Mouse (Mus musculus) forebrain, embryonic 12.5 days (tissue): ENCODE measurements around the gene Krt10. TPM values are rescaled to one million over a fixed set of nuclear protein-coding genes. Genes with fewer than 3 reads are reported as not detected.

Experiments
- ATAC-seq: fragments of 200-750 bp; cut with Nextera tagmentation; 2 replicates; pipeline ENCODE4 v1.8.0; 2017; ENCODE audit warnings: moderate TSS enrichment; ENCODE audit not compliant: low FRiP score
- H3K27ac ChIP-seq: fragments of 300-500 bp; sonication (generic); 2 replicates; pipeline ENCODE4 v1.5.1; 2016; ENCODE audit warnings: mild to moderate bottlenecking
- H3K27me3 ChIP-seq: fragments of 300-500 bp; sonication (generic); 2 replicates; pipeline ENCODE4 v1.6.1; 2016; ENCODE audit warnings: mild to moderate bottlenecking
- H3K36me3 ChIP-seq: fragments of 300-500 bp; sonication (generic); replicated peaks from 2 replicates; pipeline ENCODE4 v1.6.1; 2016; ENCODE audit warnings: mild to moderate bottlenecking
- H3K4me1 ChIP-seq: fragments of 300-500 bp; sonication (generic); 2 replicates; pipeline ENCODE4 v1.6.1; 2016
- H3K4me2 ChIP-seq: fragments of 300-500 bp; sonication (generic); 2 replicates; pipeline ENCODE4 v1.6.1; 2016; ENCODE audit warnings: mild to moderate bottlenecking, moderate library complexity
- H3K4me3 ChIP-seq: fragments of 300-500 bp; sonication (generic); replicated peaks from 2 replicates; pipeline ENCODE4 v1.5.1; 2016; ENCODE audit warnings: mild to moderate bottlenecking
- H3K9ac ChIP-seq: fragments of 300-500 bp; sonication (generic); 2 replicates; pipeline ENCODE4 v1.6.1; 2016; ENCODE audit warnings: mild to moderate bottlenecking
- H3K9me3 ChIP-seq: fragments of 300-500 bp; sonication (generic); 2 replicates; pipeline ENCODE4 v1.6.1; 2016
- WGBS: fragments of 180-500 bp; shearing (Covaris S2); methylation state at CpG from one replicate; pipeline ENCODE4 v1.1.7; 2016; 5-methylcytosine and 5-hydroxymethylcytosine counted together
- polyA plus RNA-seq: library from polyadenylated mRNA; unstranded; fragments of >200 nt; fragmentation: Nextera tagmentation; extraction: Ambion mirVana; gene quantifications from 2 replicates; pipeline ENCODE4 v1.2.1, GENCODE M21; 2016

Krt10 gene
- polyA plus RNA-seq, 1 experiment from 2014 or later: 42.4 TPM

- no peak overlapping the region for H3K4me2 ChIP-seq
- 0 out of 2 replicates have a peak, but pooled peaks cover 3% of the 10 kb centered on the region for H3K4me1 ChIP-seq
- H3K4me3 ChIP-seq: no peak overlapping the region
- no peak for ATAC-seq
- no peak overlapping the region for H3K27ac ChIP-seq
- H3K36me3 ChIP-seq: no peaks in the 10 kb centered on the region
- 47% methylated on average over 10 of the region's 10 CpGs for WGBS
- H3K27me3 ChIP-seq: 0 out of 2 replicates have a peak, but pooled peaks cover 3% of the 10 kb centered on the region
- H3K9ac ChIP-seq: no peak overlapping the region
- H3K9me3 ChIP-seq: no peaks in the 10 kb centered on the region
These were observed 22.4 kb downstream of the Krt10 start for GRCm38 (mm10) chr11:99366791-99367190.

- H3K4me1 ChIP-seq: no peaks in the 10 kb centered on the region
- H3K4me3 ChIP-seq: no peak overlapping the region
- no peak overlapping the region for H3K27ac ChIP-seq
- WGBS: 28% methylated on average over 9 of the region's 9 CpGs
- H3K27me3 ChIP-seq: 0 out of 2 replicates have a peak, but pooled peaks cover 3% of the 10 kb centered on the region
- no peak overlapping the region for H3K4me2 ChIP-seq
- H3K9me3 ChIP-seq: no peaks in the 10 kb centered on the region
- no peaks in the 10 kb centered on the region for H3K36me3 ChIP-seq
- no peak overlapping the region for H3K9ac ChIP-seq
- ATAC-seq: no peak
These were observed 24.8 kb downstream of the Krt10 start for GRCm38 (mm10) chr11:99364412-99364811.

- no peak overlapping the region for H3K9ac ChIP-seq
- no peak overlapping the region for H3K4me2 ChIP-seq
- WGBS: 91% methylated on average over 8 of the region's 8 CpGs
- H3K27ac ChIP-seq: no peak overlapping the region
- H3K36me3 ChIP-seq: no peaks in the 10 kb centered on the region
- no peak for ATAC-seq
- H3K9me3 ChIP-seq: no peaks in the 10 kb centered on the region
- H3K4me3 ChIP-seq: no peak overlapping the region
- H3K4me1 ChIP-seq: no peaks in the 10 kb centered on the region
- H3K27me3 ChIP-seq: peaks cover 3% of the 10 kb centered on the region; the same call in 1 of the 2 replicates
These were observed 27.7 kb downstream of the Krt10 start for GRCm38 (mm10) chr11:99361423-99361822.

- no peak within 1 kb of the TSS for H3K9ac ChIP-seq
- H3K4me2 ChIP-seq: no peak within 1 kb of the TSS
- H3K9me3 ChIP-seq: no peaks in the 10 kb centered on the region
- peaks cover 2% of the 10 kb centered on the region; the same call in 1 of the 2 replicates for H3K27me3 ChIP-seq
- ATAC-seq: no peak
- H3K36me3 ChIP-seq: no peaks in the 10 kb centered on the region
- no peak within 1 kb of the TSS for H3K27ac ChIP-seq
- H3K4me3 ChIP-seq: no peak within 1 kb of the TSS
- 81% methylated on average over 12 of the region's 12 CpGs for WGBS
- no peaks in the 10 kb centered on the region for H3K4me1 ChIP-seq
These were observed 38.2 kb downstream of the Krt10 start, which contains the start of gene Krt27 for GRCm38 (mm10) chr11:99351004-99351403. Gene Krt27, minus strand, starts transcription at chr11:99351104.

- Histone ChIP-seq H3K9ac (no peak overlapping the region), H3K4me1 (peaks cover 6% of the 10 kb centered on the region; the same call in 1 of the 2 replicates), H3K27ac (0 out of 2 replicates have a peak overlapping the region, but pooled peaks have one; percentile 36), H3K4me2 (no peak overlapping the region), H3K9me3 (no peaks in the 10 kb centered on the region), H3K4me3 (no peak overlapping the region), H3K27me3 (no peaks in the 10 kb centered on the region), H3K36me3 (no peaks in the 10 kb centered on the region)
- no peak for ATAC-seq
- WGBS: 45% methylated on average over 11 of the region's 11 CpGs
These were observed 49.8 kb downstream of the Krt10 start for GRCm38 (mm10) chr11:99339299-99339847.

- no peak within 1 kb of the TSS for H3K27ac ChIP-seq
- ATAC-seq: no peak
- no peak within 1 kb of the TSS for H3K4me3 ChIP-seq
- no peaks in the 10 kb centered on the region for H3K36me3 ChIP-seq
- H3K4me1 ChIP-seq: peaks cover 6% of the 10 kb centered on the region; the same call in 1 of the 2 replicates
- WGBS: 93% methylated on average over 11 of the region's 11 CpGs
- H3K9ac ChIP-seq: no peak within 1 kb of the TSS
- no peaks in the 10 kb centered on the region for H3K27me3 ChIP-seq
- no peaks in the 10 kb centered on the region for H3K9me3 ChIP-seq
- H3K4me2 ChIP-seq: no peak within 1 kb of the TSS
These were observed 51.3 kb downstream of the Krt10 start, which contains the start of gene Krt26 for GRCm38 (mm10) chr11:99337866-99338265. Gene Krt26, minus strand, starts transcription at chr11:99337966.

Other genes starting within 250 kb of the Krt10 start
- gene Ccr7, start 234.3 kb downstream of the Krt10 start, polyA plus RNA-seq: 0.19 TPM in 1 of 2 replicates, not detected in the other
- gene Smarce1, start 158.3 kb downstream of the Krt10 start, polyA plus RNA-seq: 385 and 396 TPM in 2 replicates
- gene Krt222, start 145.3 kb downstream of the Krt10 start, polyA plus RNA-seq: 0.49 and 0.70 TPM in 2 replicates
- gene Krt24, start 104.1 kb downstream of the Krt10 start, polyA plus RNA-seq: not detected in 2 replicates
- gene Krt25, start 66.4 kb downstream of the Krt10 start, polyA plus RNA-seq: 0.09 and 0.13 TPM in 2 replicates
- gene Krt26, start 51.4 kb downstream of the Krt10 start, polyA plus RNA-seq: not detected in 2 replicates
- gene Krt27, start 38.3 kb downstream of the Krt10 start, polyA plus RNA-seq: not detected in 2 replicates
- gene Krt28, start 14.5 kb downstream of the Krt10 start, polyA plus RNA-seq: 0.38 and 0.40 TPM in 2 replicates
- gene Krt12, start 32.9 kb upstream of the Krt10 start, polyA plus RNA-seq: not detected in 2 replicates
- gene Krt20, start 48.8 kb upstream of the Krt10 start, polyA plus RNA-seq: 0.15 TPM in 1 of 2 replicates, not detected in the other
- gene Krt23, start 103.8 kb upstream of the Krt10 start, polyA plus RNA-seq: 0.74 and 0.75 TPM in 2 replicates
- not detected in 2 replicates for gene Krt39, start 132.0 kb upstream of the Krt10 start, polyA plus RNA-seq
- gene Krt40, start 153.8 kb upstream of the Krt10 start, polyA plus RNA-seq: not detected in 2 replicates
- not detected in 2 replicates for gene Krtap3-3, start 161.5 kb upstream of the Krt10 start, polyA plus RNA-seq
- gene Krtap3-2, start 167.5 kb upstream of the Krt10 start, polyA plus RNA-seq: not detected in 2 replicates
- not detected in 2 replicates for gene Gm11939, start 170.1 kb upstream of the Krt10 start, polyA plus RNA-seq
- gene Krtap3-1, start 177.3 kb upstream of the Krt10 start, polyA plus RNA-seq: not detected in 2 replicates
- gene Krtap1-5, start 191.7 kb upstream of the Krt10 start, polyA plus RNA-seq: not detected in 2 replicates
- not detected in 2 replicates for gene Krtap1-4, start 194.3 kb upstream of the Krt10 start, polyA plus RNA-seq
- gene Krtap1-3, start 202.0 kb upstream of the Krt10 start, polyA plus RNA-seq: not detected in 2 replicates
- gene Krtap9-3, start 208.7 kb upstream of the Krt10 start, polyA plus RNA-seq: not detected in 2 replicates
- not detected in 2 replicates for gene Gm11938, start 213.9 kb upstream of the Krt10 start, polyA plus RNA-seq
- not detected in 2 replicates for gene Gm11937, start 220.8 kb upstream of the Krt10 start, polyA plus RNA-seq
- not detected in 2 replicates for gene Krtap2-4, start 225.5 kb upstream of the Krt10 start, polyA plus RNA-seq
- gene Gm11562, start 231.1 kb upstream of the Krt10 start, polyA plus RNA-seq: not detected in 2 replicates
- gene Krtap4-1, start 238.9 kb upstream of the Krt10 start, polyA plus RNA-seq: not detected in 2 replicates
- not detected in 2 replicates for gene Krtap4-2, start 245.7 kb upstream of the Krt10 start, polyA plus RNA-seq